Mouse (Mus musculus) liver, embryonic 14.5 days (tissue): ENCODE results near the gene Aifm2. TPM values are rescaled to one million over a fixed set of nuclear protein-coding genes. Genes with fewer than 3 reads are reported as not detected.
A peak's percentile ranks its signal among the peaks of the same experiment; 100 is the strongest.

Experiments
- ATAC-seq: fragments of 200-750 bp; cut with Nextera tagmentation; 2 replicates; pipeline ENCODE4 v1.8.0; 2017; ENCODE audit warnings: moderate number of reproducible peaks, mild to moderate bottlenecking, moderate library complexity; ENCODE audit not compliant: insufficient read depth
- DNase-seq, 3 experiments: peaks; one replicate each; pipeline ENCODE4 v3.0.0-alpha.2; 2012 to 2013; ENCODE audit warnings: low read depth in 3 of 3, low spot score in 3 of 3
- H3K27ac ChIP-seq: fragments of 300-500 bp; sonication (generic); 2 replicates; pipeline ENCODE4 v1.5.1; 2014; ENCODE audit warnings: moderate library complexity, mild to moderate bottlenecking, control low read depth, inconsistent platforms
- H3K27me3 ChIP-seq: fragments of 300-500 bp; sonication (generic); 2 replicates; pipeline ENCODE4 v1.6.1; 2014; ENCODE audit warnings: mild to moderate bottlenecking, low read length, moderate library complexity; ENCODE audit not compliant: control insufficient read depth, insufficient read depth
- H3K36me3 ChIP-seq: fragments of 300-500 bp; sonication (generic); replicated peaks from 2 replicates; pipeline ENCODE4 v1.6.1; 2014; ENCODE audit warnings: low read depth; ENCODE audit not compliant: control insufficient read depth, insufficient read depth
- H3K4me1 ChIP-seq, 2 experiments: fragments of 200-500 bp in 1 of 2; fragments of 300-500 bp in 1 of 2; sonication (generic) in 1 of 2; replicated peaks; 2 replicates each; pipeline ENCODE4 v1.6.1; 2012 to 2014; ENCODE audit warnings: antibody characterized with exemption in 1 of 2, inconsistent platforms in 1 of 2, low read length in 1 of 2; ENCODE audit not compliant: control insufficient read depth in 2 of 2, insufficient read depth in 2 of 2
- H3K4me2 ChIP-seq: fragments of 300-500 bp; sonication (generic); 2 replicates; pipeline ENCODE4 v1.6.1; 2014; ENCODE audit warnings: low read depth, mild to moderate bottlenecking, control low read depth, moderate library complexity
- H3K4me3 ChIP-seq, 2 experiments: fragments of 200-500 bp in 1 of 2; fragments of 300-500 bp in 1 of 2; sonication (generic) in 1 of 2; 2 replicates each; pipeline ENCODE4 v1.5.1; 2012 to 2014; ENCODE audit warnings: low read depth in 2 of 2, low read length in 2 of 2, mild to moderate bottlenecking in 2 of 2, control low read depth in 1 of 2, inconsistent platforms in 1 of 2, moderate library complexity in 1 of 2; ENCODE audit not compliant: insufficient read depth in 1 of 2
- H3K9ac ChIP-seq: fragments of 300-500 bp; sonication (generic); replicated peaks from 2 replicates; pipeline ENCODE4 v1.6.1; 2014; ENCODE audit warnings: mild to moderate bottlenecking, control low read depth, moderate library complexity
- H3K9me3 ChIP-seq: fragments of 300-500 bp; sonication (generic); 2 replicates; pipeline ENCODE4 v1.6.1; 2016; ENCODE audit warnings: low read length, mixed read lengths; ENCODE audit not compliant: control insufficient read depth
- CTCF ChIP-seq: IDR thresholded peaks from 2 replicates; pipeline ENCODE4 v1.5.1; 2016; ENCODE audit warnings: antibody characterized with exemption, low read depth, control low read depth
- EP300 ChIP-seq: IDR thresholded peaks from 2 replicates; pipeline ENCODE4 v1.6.1; 2016; ENCODE audit warnings: antibody characterized with exemption, low read depth
- WGBS: fragments of 180-500 bp; shearing (Covaris S2); extraction: QIAGEN DNeasy Blood & Tissue Kit; methylation state at CpG from one replicate; pipeline ENCODE4 v1.1.7; 2014; ENCODE audit not compliant: insufficient replicate concordance; 5-methylcytosine and 5-hydroxymethylcytosine counted together
- polyA plus RNA-seq, 2 experiments: library from polyadenylated mRNA; depleted of rRNA in 1 of 2; stranded (reverse) in 1 of 2; unstranded in 1 of 2; fragments of >200 nt; fragmentation: Nextera tagmentation in 1 of 2; extraction: Ambion mirVana in 1 of 2; gene quantifications; 2 replicates each; pipeline versions ENCODE4 v1.2.1 to v1.2.3; 2012 to 2014

Gene Aifm2
- polyA plus RNA-seq, 2 experiments = 2.1 to 2.7 TPM

DNA sequence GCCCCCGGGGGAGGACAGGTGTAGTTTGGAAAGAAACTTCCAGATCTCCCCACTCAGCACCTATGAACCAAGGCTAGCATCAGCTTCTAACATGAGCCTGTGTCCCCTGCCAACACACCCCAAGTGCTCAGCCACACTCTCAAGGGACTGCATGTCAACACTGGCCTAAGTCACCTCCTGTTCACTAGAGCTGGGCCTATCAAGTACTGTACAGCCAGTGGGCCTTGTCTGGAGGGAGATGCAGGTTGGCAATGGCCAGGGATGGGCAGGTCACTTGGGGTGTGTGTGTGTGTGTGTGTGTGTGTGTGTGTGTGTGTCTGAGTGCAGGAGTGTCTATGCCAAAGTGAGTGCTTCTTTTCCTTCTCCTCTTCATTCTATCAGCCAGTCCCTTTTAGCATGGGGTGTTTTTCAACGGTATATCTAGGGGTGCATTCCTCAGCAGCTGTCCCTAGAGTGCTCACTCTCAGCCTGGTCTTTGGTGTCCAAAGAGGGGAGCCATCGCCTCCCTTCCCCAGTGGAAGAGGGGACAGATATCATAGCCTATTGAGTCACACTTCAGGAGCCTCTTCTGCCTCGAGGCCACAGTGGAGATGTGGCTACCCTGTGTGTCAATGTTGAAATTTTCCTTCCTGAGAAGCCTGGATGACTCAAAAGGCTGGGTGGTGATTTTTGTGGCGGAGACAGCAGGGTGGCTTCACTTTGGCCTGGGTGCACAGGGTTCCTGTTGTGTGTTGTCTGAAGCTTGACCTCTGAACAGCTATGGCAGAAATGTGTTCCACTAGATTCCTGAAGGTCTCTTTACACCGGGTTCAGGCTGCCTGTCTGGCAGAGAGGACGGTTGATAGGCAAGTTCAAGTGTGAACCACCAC lies 1.2 kb downstream of the Aifm2 start:
- no peaks in the 10 kb centered on the region for H3K36me3 ChIP-seq
- DNase-seq (no peak), ATAC-seq (no peak)
- no peak overlapping the region for H3K9ac ChIP-seq
- no peaks in the 10 kb centered on the region for H3K9me3 ChIP-seq
- H3K4me3 ChIP-seq = no peak overlapping the region
- 59% methylated on average over 7 of the region's 7 CpGs for WGBS
- no peak overlapping the region for H3K27ac ChIP-seq
- peak overlapping the region; percentile 66 for H3K4me2 ChIP-seq
- no peaks in the 10 kb centered on the region; the same call in 1 of the 2 replicates for H3K27me3 ChIP-seq
- no peak for TF ChIP-seq CTCF
- TF ChIP-seq EP300 = no peak
- H3K4me1 ChIP-seq = peaks cover 0 to 8% of the 10 kb centered on the region in 2 experiments; a peak in 2 of 4 replicates

- H3K27me3 ChIP-seq = no peaks in the 10 kb centered on the region
- no peaks in the 10 kb centered on the region for H3K36me3 ChIP-seq
- TF ChIP-seq EP300 = no peak
- TF ChIP-seq CTCF = no peak
- H3K9ac ChIP-seq = no peak overlapping the region
- no peaks in the 10 kb centered on the region for H3K9me3 ChIP-seq
- ATAC-seq (no peak), DNase-seq (no peak)
- H3K27ac ChIP-seq = no peak overlapping the region
- H3K4me2 ChIP-seq = no peak overlapping the region
- 73% methylated on average over 12 of the region's 12 CpGs for WGBS
- no peak overlapping the region for H3K4me3 ChIP-seq
- peaks cover 0 to 8% of the 10 kb centered on the region in 2 experiments; a peak in 2 of 4 replicates for H3K4me1 ChIP-seq
These were observed 2.6 kb downstream of the Aifm2 start for GRCm38 (mm10) chr10:61717406-61718296.

DNA sequence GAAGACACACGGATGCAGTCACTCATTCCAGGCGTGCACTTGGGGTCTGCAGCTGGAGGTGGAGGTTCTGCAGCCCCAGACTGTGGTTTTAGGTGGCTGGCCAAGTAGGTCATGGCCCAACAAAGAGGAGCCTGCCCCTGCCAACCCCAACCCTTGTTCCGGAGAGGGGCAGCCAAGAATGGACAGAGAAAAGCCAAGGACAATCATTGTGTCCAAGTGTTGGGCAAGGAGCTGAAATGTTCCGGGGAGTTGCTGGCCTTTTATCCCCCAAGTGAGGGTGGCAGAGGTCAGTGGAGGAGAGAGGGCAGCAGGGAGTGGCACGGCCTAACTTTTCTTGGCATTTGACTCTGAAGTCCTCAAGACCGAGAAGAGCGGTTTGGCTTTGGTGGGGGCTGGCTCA lies 5.3 kb downstream of the Aifm2 start:
- DNase-seq = no peak

DNA sequence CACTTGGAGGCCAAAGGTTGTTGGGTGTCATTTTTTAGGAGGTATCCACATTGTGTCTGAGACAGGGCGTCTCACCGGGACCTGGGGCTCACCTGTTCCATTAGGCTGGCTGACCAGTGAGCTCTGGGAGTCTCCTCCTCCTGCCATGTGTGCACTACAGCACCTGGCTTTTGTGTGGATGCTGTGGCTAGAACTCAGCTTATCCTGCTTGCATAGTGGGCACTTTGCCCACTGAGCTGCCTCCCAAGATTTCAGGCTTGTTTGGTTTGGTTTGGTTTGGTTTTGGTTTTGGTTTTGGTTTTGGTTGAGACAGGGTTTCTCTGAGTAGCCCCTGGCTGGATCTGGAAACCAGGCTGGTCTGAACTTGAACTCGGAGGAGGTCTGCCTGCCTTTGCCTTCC lies 7.2 kb downstream of the Aifm2 start:
- TF ChIP-seq EP300 (no peak), CTCF (no peak)
- Histone ChIP-seq H3K27me3 (no peaks in the 10 kb centered on the region), H3K4me2 (no peak overlapping the region), H3K4me3 (no peak overlapping the region), H3K9ac (no peak overlapping the region), H3K9me3 (no peaks in the 10 kb centered on the region), H3K36me3 (no peaks in the 10 kb centered on the region), H3K27ac (no peak overlapping the region), H3K4me1 (no peaks in the 10 kb centered on the region)
- 57% methylated on average over 3 of the region's 3 CpGs for WGBS
- ATAC-seq (no peak), DNase-seq (no peak)

More for the DNA sequence above, 5.3 kb downstream of the Aifm2 start:
- Histone ChIP-seq H3K4me2 (no peak overlapping the region), H3K27me3 (no peaks in the 10 kb centered on the region), H3K9me3 (no peaks in the 10 kb centered on the region), H3K27ac (no peak overlapping the region), H3K4me1 (peaks cover 0 to 2% of the 10 kb centered on the region in 2 experiments; a peak in 1 of 4 replicates), H3K9ac (no peak overlapping the region), H3K4me3 (no peak overlapping the region), H3K36me3 (no peaks in the 10 kb centered on the region)
- no peak for TF ChIP-seq CTCF
- no peak for TF ChIP-seq EP300
- ATAC-seq = no peak
- 65% methylated on average over 7 of the region's 7 CpGs for WGBS

GRCm38 (mm10) chr10:61723271-61723670 lies 8.2 kb downstream of the Aifm2 start:
- H3K27ac ChIP-seq = no peak overlapping the region
- no peaks in the 10 kb centered on the region for H3K36me3 ChIP-seq
- TF ChIP-seq CTCF (no peak), EP300 (no peak)
- DNase-seq = no peak
- no peak overlapping the region for H3K4me2 ChIP-seq
- H3K9me3 ChIP-seq = no peaks in the 10 kb centered on the region
- WGBS = 56% methylated on average over 6 of the region's 6 CpGs
- no peak for ATAC-seq
- H3K27me3 ChIP-seq = no peaks in the 10 kb centered on the region
- H3K4me3 ChIP-seq = no peak overlapping the region
- no peak overlapping the region for H3K9ac ChIP-seq
- H3K4me1 ChIP-seq = no peaks in the 10 kb centered on the region
